Mouse (Mus musculus): ENCODE results near the gene Tnc. TPM values are rescaled to one million over a fixed set of nuclear protein-coding genes. Genes with fewer than 3 reads are reported as not detected.

The Tnc gene
- polyA plus RNA-seq, 1 experiment from 2014 or later, result 9.2 TPM

- H3K4me1 ChIP-seq (replicated peaks), result no peaks in the 10 kb centered on the region
- no peak overlapping the region for H3K4me3 ChIP-seq (replicated peaks)
- no peaks in the 10 kb centered on the region for H3K9me3 ChIP-seq
- WGBS, result 55% methylated on average over 6 of the region's 6 CpGs
- H3K9ac ChIP-seq, result no peak overlapping the region
- no peaks in the 10 kb centered on the region for H3K27me3 ChIP-seq (replicated peaks)
- no peak overlapping the region for H3K4me2 ChIP-seq (replicated peaks)
- no peak for ATAC-seq
- no peaks in the 10 kb centered on the region for H3K36me3 ChIP-seq
- no peak overlapping the region for H3K27ac ChIP-seq
Measured at GRCm38 (mm10) chr4:64058856-64059231, 12.0 kb upstream of the Tnc start.

GRCm38 (mm10) chr4:64058048-64058855, 11.4 kb upstream of the Tnc start:
- H3K4me2 ChIP-seq (replicated peaks), result no peak overlapping the region
- WGBS, result 47% methylated on average over 12 of the region's 12 CpGs
- H3K4me3 ChIP-seq (replicated peaks), result no peak overlapping the region
- no peak overlapping the region for H3K27ac ChIP-seq
- H3K9ac ChIP-seq, result no peak overlapping the region
- H3K9me3 ChIP-seq, result no peaks in the 10 kb centered on the region
- no peaks in the 10 kb centered on the region for H3K36me3 ChIP-seq
- ATAC-seq, result no peak
- H3K4me1 ChIP-seq (replicated peaks), result no peaks in the 10 kb centered on the region
- no peaks in the 10 kb centered on the region for H3K27me3 ChIP-seq (replicated peaks)

GRCm38 (mm10) chr4:64048177-64048576, 1.4 kb upstream of the Tnc start:
- Histone ChIP-seq H3K4me2 (replicated peaks) (no peak overlapping the region), H3K4me3 (replicated peaks) (no peak overlapping the region), H3K9ac (no peak overlapping the region), H3K9me3 (no peaks in the 10 kb centered on the region), H3K36me3 (no peaks in the 10 kb centered on the region), H3K27ac (no peak overlapping the region), H3K27me3 (replicated peaks) (peaks cover 5% of the 10 kb centered on the region), H3K4me1 (replicated peaks) (0 out of 2 replicates have a peak, but pooled peaks cover 3% of the 10 kb centered on the region)
- 34% methylated on average over 7 of the region's 7 CpGs for WGBS
- no peak for ATAC-seq

DNA sequence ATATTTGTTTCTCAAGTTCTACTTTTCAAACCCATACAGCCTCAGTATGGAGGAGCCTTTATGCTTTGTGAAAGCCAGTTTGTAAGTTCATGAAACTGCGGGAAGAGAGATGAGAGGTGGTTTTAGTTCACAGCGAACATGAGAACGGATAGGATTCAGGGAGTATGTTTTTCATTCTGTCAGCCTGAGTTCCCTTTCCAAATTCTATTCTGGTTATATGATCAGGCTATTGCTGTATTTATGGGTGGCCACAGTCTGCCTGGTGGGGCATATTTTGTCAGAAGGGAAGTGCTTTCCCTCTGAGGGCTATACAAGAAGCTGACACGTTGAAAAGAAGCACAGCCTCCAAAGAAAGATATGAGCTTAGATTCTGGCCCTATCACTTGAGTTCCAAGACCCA, 2.9 kb downstream of the Tnc start:
- 0 out of 2 replicates have a peak, but pooled peaks cover 3% of the 10 kb centered on the region for H3K4me1 ChIP-seq (replicated peaks)
- no peaks in the 10 kb centered on the region for H3K9me3 ChIP-seq
- no peak overlapping the region for H3K9ac ChIP-seq
- ATAC-seq, result no peak
- H3K27ac ChIP-seq, result no peak overlapping the region
- H3K36me3 ChIP-seq, result no peaks in the 10 kb centered on the region
- H3K4me2 ChIP-seq (replicated peaks), result no peak overlapping the region
- WGBS, result 72% methylated on average over 4 of the region's 4 CpGs
- no peak overlapping the region for H3K4me3 ChIP-seq (replicated peaks)
- H3K27me3 ChIP-seq (replicated peaks), result peaks cover 5% of the 10 kb centered on the region

- H3K27ac ChIP-seq, result no peak overlapping the region
- H3K4me1 ChIP-seq (replicated peaks), result 0 out of 2 replicates have a peak, but pooled peaks cover 3% of the 10 kb centered on the region
- no peak for ATAC-seq
- H3K9me3 ChIP-seq, result no peaks in the 10 kb centered on the region
- H3K36me3 ChIP-seq, result no peaks in the 10 kb centered on the region
- no peak overlapping the region for H3K9ac ChIP-seq
- WGBS, result 88% methylated on average over 6 of the region's 6 CpGs
- no peak overlapping the region for H3K4me2 ChIP-seq (replicated peaks)
- H3K27me3 ChIP-seq (replicated peaks), result peaks cover 5% of the 10 kb centered on the region
- H3K4me3 ChIP-seq (replicated peaks), result no peak overlapping the region
Measured at GRCm38 (mm10) chr4:64043371-64043770, 3.4 kb downstream of the Tnc start.

GRCm38 (mm10) chr4:64039091-64039490, 7.7 kb downstream of the Tnc start:
- Histone ChIP-seq H3K4me1 (replicated peaks) (no peaks in the 10 kb centered on the region), H3K9ac (no peak overlapping the region), H3K9me3 (no peaks in the 10 kb centered on the region), H3K4me2 (replicated peaks) (no peak overlapping the region), H3K27me3 (replicated peaks) (no peaks in the 10 kb centered on the region), H3K4me3 (replicated peaks) (no peak overlapping the region), H3K27ac (no peak overlapping the region), H3K36me3 (no peaks in the 10 kb centered on the region)
- no peak for ATAC-seq
- 71% methylated on average over 2 of the region's 2 CpGs for WGBS

DNA sequence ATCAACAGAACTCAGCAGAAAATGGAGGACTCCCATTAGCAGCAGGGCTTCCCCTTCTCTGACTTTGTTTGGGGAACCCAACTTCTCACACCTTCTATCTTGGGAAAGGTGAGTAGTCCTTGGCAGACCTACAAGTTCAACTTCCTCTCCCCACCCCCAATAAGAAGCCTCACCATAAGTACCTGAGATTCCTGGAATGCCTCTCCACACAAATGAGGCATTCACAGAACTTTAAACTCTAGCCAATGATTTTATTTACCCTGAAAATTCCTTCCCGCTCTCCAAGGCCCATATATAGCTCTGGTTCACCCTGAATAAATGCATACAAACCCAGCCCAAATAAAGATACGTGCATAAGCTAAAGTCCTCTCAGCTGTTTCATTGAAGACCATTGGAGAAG, 9.3 kb downstream of the Tnc start:
- no peaks in the 10 kb centered on the region for H3K27me3 ChIP-seq (replicated peaks)
- WGBS, result 53% methylated on average over 2 of the region's 2 CpGs

GRCm38 (mm10) chr4:64034724-64035123, 12.1 kb downstream of the Tnc start:
- Histone ChIP-seq H3K4me3 (replicated peaks) (no peak overlapping the region), H3K9ac (no peak overlapping the region), H3K4me1 (replicated peaks) (no peaks in the 10 kb centered on the region), H3K4me2 (replicated peaks) (no peak overlapping the region), H3K27ac (no peak overlapping the region), H3K36me3 (no peaks in the 10 kb centered on the region), H3K9me3 (no peaks in the 10 kb centered on the region), H3K27me3 (replicated peaks) (no peaks in the 10 kb centered on the region)
- 68% methylated on average over 1 of the region's 1 CpGs for WGBS
- ATAC-seq, result no peak

More for the DNA sequence above, 9.3 kb downstream of the Tnc start:
- Histone ChIP-seq H3K36me3 (no peaks in the 10 kb centered on the region), H3K4me3 (replicated peaks) (no peak overlapping the region), H3K9me3 (no peaks in the 10 kb centered on the region), H3K4me1 (replicated peaks) (no peaks in the 10 kb centered on the region), H3K4me2 (replicated peaks) (no peak overlapping the region), H3K27ac (no peak overlapping the region), H3K9ac (no peak overlapping the region)
- ATAC-seq, result no peak

DNA sequence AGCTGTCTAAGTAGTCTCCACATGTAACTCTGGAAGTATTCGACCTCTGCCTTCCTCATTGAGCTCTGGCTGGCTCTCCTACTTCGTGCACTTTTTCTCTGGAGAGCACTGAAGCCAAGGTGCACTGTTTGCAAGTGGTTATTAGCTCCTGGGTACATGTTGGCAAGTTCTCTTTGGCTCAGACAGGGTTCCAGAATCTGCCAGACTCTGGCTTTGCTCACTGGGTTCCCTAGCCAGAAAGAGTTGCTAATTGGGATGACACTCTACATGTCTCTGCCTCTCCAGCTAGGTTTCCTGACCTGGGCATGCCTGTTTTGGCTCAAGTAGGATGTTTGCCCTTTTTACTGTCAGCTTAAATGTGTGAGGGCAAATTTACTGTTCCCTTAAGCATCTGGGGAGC, 13.6 kb downstream of the Tnc start:
- Histone ChIP-seq H3K27me3 (replicated peaks) (no peaks in the 10 kb centered on the region), H3K36me3 (no peaks in the 10 kb centered on the region), H3K9me3 (no peaks in the 10 kb centered on the region), H3K4me2 (replicated peaks) (no peak overlapping the region), H3K27ac (no peak overlapping the region), H3K4me3 (replicated peaks) (no peak overlapping the region), H3K9ac (no peak overlapping the region), H3K4me1 (replicated peaks) (no peaks in the 10 kb centered on the region)
- 40% methylated on average over 2 of the region's 2 CpGs for WGBS
- no peak for ATAC-seq

DNA sequence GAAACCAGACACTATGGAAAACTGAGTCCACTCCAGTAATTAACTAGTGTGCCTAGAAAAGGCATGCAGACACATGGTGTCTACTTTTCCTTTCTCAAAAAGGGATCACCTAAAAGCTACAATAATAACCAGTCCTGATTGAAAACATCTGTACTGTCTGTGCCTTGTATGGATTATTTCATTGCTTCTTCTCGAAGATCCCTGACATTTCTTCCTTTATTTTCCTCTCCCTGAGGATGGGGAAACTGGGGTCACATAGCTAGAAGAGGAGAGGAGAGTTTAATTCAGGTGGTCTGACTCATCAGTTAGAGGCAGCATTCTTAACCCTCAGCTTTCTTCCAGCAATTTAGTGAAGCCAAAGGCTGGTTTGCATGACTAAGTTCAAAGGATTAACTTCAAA, 17.3 kb downstream of the Tnc start:
- no peaks in the 10 kb centered on the region for H3K27me3 ChIP-seq (replicated peaks)
- 33% methylated on average over 1 of the region's 1 CpGs for WGBS
- no peak for ATAC-seq

GRCm38 (mm10) chr4:64025591-64025990, 21.2 kb downstream of the Tnc start:
- WGBS, result 84% methylated on average over 6 of the region's 6 CpGs
- H3K4me3 ChIP-seq (replicated peaks), result no peak overlapping the region
- no peak overlapping the region for H3K9ac ChIP-seq
- ATAC-seq, result no peak
- no peaks in the 10 kb centered on the region for H3K36me3 ChIP-seq
- no peaks in the 10 kb centered on the region for H3K27me3 ChIP-seq (replicated peaks)
- no peak overlapping the region for H3K27ac ChIP-seq
- no peaks in the 10 kb centered on the region for H3K9me3 ChIP-seq
- no peak overlapping the region for H3K4me2 ChIP-seq (replicated peaks)
- no peaks in the 10 kb centered on the region for H3K4me1 ChIP-seq (replicated peaks)

More for the DNA sequence above, 17.3 kb downstream of the Tnc start:
- Histone ChIP-seq H3K9ac (no peak overlapping the region), H3K27ac (no peak overlapping the region), H3K4me3 (replicated peaks) (no peak overlapping the region), H3K9me3 (no peaks in the 10 kb centered on the region), H3K4me2 (replicated peaks) (no peak overlapping the region), H3K4me1 (replicated peaks) (no peaks in the 10 kb centered on the region), H3K36me3 (no peaks in the 10 kb centered on the region)

GRCm38 (mm10) chr4:64024041-64024779, 22.6 kb downstream of the Tnc start:
- no peak for ATAC-seq
- 33% methylated on average over 4 of the region's 4 CpGs for WGBS
- no peak overlapping the region for H3K4me3 ChIP-seq (replicated peaks)
- no peak overlapping the region for H3K4me2 ChIP-seq (replicated peaks)
- H3K36me3 ChIP-seq, result no peaks in the 10 kb centered on the region
- H3K27ac ChIP-seq, result no peak overlapping the region
- no peaks in the 10 kb centered on the region for H3K27me3 ChIP-seq (replicated peaks)
- H3K4me1 ChIP-seq (replicated peaks), result no peaks in the 10 kb centered on the region
- no peaks in the 10 kb centered on the region for H3K9me3 ChIP-seq
- no peak overlapping the region for H3K9ac ChIP-seq

Measured in intestine, embryonic 15.5 days (tissue).